Mouse (Mus musculus) telencephalon, adult 2 months (tissue): ENCODE data around the gene Ap3d1.

Source experiments
- DNase-seq: peaks from one replicate; pipeline ENCODE4 v3.0.0-alpha.2; 2011; ENCODE audit warnings: low read depth, low spot score

The Ap3d1 gene

GRCm38 (mm10) chr10:80665981-80666733, 75.9 kb downstream of the Ap3d1 start:
- no peak for DNase-seq

- no peak for DNase-seq
Observed at GRCm38 (mm10) chr10:80665459-80665858, 76.6 kb downstream of the Ap3d1 start.

DNA sequence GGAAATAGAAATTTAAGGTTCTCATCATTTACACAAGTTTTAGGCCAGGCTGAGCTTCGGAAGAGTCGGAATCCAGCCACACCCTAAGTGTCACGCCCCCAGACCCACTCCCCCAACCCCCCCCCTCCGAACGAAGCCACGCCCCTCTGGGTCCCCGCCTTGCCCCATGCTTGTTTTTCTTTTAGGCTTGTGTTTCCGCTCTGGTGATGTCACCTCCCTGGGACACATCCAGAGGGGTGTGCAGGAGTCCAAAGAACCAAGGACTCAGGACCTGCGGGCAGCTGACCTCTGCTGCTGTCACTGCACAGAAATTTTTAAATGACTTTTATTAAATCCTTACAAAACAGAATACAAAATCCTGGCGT, 77.1 kb downstream of the Ap3d1 start:
- no peak for DNase-seq

DNA sequence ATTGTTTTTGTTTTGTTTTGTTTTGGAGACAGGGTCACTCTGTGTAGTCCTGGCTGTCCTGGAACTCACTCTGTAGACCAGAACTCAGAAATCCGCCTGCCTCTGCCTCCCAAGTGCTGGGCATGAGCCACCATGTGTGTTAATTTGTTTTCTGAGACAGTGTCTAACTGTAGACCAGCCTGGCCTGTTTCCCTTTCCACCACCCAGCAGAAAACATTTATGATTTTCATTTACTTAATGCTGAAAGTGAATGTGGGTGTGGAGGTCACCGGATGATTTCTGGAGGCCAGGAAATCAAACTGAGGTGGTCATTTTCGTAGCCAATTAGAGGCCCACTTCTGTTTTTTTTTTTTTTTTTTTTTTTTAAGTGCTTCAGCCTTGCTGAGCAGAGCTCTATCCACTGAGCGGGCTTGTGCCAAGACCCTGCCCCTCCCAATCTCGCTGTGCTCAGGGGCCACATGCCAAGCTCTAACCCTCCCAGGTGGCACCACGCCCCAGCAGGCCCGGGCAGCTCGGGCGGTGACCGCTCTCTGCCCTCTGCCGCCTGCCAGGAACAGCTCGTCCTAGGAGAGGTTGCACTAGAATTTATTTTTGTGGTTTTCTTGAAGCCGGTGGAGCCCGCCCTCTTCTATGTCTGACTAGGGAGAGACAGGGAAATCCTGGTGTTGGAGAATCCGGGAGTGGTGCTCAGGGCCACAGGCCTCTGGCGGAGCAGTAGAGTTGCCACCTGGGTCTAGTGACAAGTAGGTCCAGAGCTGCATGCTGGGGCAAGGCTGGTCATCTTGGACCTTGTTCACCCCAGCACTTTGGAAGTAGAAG, 77.7 kb downstream of the Ap3d1 start:
- DNase-seq, result no peak

DNA sequence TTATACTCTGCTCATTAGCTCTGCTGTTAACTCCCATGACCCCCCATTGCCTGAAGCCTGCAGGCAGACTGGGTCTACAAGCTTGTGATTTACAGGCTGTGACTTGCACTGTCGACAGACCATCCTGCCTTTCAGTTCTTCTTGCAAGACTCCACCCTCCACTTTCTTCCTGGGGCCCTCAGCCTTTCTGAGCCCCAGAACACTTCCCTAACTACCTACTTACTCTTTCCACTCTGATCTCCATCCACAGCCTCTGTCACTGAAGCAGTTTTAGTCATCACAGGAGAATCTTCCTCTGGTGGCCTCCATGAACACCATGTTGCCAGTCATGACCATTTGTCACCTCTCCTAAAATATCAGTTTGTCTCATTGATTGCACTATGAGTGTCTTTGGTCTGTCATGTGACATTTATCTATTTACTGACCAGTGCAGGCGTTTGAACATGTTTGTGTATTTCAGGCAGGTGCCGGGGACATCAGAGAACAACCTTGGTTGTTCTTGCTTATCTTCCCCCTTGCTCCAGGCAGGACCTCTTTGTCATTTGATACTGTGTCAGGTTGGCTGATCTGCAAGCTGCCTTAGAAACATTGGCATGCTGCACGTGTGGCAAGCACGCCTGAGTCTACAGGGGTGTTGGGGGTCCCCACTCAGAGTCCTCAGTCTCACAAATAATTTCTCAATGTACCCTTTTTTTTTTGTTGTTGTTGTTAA, 78.4 kb downstream of the Ap3d1 start:
- no peak for DNase-seq

DNA sequence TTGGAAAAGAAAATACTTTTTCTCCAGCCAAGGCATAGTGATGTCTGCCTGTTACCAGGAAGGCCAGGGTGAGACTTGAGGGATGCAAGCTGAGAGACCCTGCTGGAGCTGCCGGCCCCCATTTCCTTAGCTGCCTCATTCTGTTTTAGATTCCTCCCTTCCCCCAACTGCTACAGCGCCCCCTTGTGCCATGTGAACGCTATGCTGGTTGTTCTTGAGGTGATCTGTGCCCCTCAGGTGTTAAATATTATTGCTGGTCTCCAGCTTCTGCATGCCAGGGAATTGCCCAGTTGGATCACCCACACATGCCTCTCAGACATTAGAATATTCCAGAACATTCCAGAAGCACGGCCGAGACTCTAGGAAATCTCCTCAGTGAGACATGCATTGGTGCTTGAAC, 80.9 kb downstream of the Ap3d1 start:
- DNase-seq, result no peak

DNA sequence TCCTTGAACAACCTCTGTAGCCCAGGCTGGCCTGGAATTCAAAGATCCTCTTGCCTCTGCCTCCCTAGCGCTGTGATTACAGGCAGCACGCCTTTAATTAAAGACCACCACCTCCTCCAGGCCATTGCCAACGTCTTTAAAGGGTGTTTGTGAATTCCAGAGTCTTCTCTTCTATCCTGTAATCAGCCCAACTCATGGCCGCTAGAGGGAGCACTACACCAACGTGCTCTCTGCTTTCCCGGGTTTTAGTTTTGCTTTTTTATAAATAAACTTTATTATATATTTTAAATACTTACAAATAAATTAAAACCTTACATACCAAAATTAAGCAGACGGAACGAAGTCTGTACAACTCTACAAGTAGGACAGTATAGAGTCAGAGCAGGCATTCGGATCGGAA, 82.9 kb downstream of the Ap3d1 start:
- DNase-seq, result no peak

- DNase-seq, result no peak
Observed at GRCm38 (mm10) chr10:80658841-80659202, 83.2 kb downstream of the Ap3d1 start.

- no peak for DNase-seq
Observed at GRCm38 (mm10) chr10:80658194-80658840, 83.7 kb downstream of the Ap3d1 start.
